Mouse (Mus musculus) spleen, adult 2 months (tissue): ENCODE results near the gene Nfix.

Experiments used
- CTCF ChIP-seq: fragments of 200-500 bp; IDR thresholded peaks from 2 replicates; pipeline ENCODE4 v1.5.1; 2011; ENCODE audit warnings: mild to moderate bottlenecking, inconsistent platforms; ENCODE audit not compliant: insufficient read depth, insufficient read length, insufficient replicate concordance; ENCODE audit errors: extremely low read depth
- POLR2A ChIP-seq: fragments of 200-500 bp; IDR thresholded peaks from 2 replicates; pipeline ENCODE4 v1.6.1; 2011; ENCODE audit warnings: low read depth, low read length, inconsistent platforms

DNA sequence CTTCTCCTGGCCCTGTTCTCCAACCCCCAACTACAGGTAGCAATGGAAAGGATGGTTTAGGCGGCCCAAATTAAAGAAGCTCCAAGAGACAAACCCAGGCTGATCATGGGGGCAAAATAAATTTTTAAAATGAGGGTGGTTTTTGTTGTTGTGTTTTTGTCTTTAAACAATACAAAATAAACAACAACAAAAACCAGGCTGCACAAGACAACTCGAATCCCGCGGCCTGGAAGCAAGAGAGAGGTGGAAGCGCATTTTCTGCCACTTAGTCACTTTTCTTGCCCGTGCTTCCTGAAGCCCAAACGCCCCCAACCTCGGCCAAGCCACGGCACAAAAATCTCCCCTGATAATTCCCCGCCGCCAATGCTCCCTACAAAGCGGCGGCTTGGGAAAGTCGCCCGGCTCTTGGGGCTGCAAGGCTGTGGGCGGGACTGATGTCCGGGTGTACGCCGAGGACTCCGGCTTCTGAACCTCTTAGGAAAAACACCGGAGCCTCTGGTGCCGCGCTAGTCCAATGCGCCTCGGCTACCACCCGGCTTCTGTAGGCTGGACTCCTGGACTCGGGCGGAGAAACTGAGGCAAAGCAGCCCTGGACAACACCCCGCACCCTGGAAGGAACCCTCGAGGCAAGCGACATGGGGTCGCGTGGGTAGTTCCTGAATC lies 16.1 kb downstream of the Nfix start:
- TF ChIP-seq CTCF: no peak
- no peak for TF ChIP-seq POLR2A
